Mouse (Mus musculus): ENCODE results near the gene Gm20388. TPM values are rescaled to one million over a fixed set of nuclear protein-coding genes. Genes with fewer than 3 reads are reported as not detected.

Gene Gm20388
- polyA plus RNA-seq, 1 experiment, result 28.1 TPM

- no peak overlapping the region for H3K27ac ChIP-seq (ENCODE audit: insufficient read depth, low read length)
- H3K4me1 ChIP-seq (ENCODE audit: control insufficient read depth, insufficient read depth, low read length), result no peaks in the 10 kb centered on the region
- peaks cover 31% of the 10 kb centered on the region for H3K36me3 ChIP-seq (ENCODE audit: control insufficient read depth, insufficient read depth, low read length, poor library complexity, severe bottlenecking)
- no peak overlapping the region for H3K4me3 ChIP-seq (ENCODE audit: low read depth, low read length)
- TF ChIP-seq CTCF (IDR thresholded peaks at IDR 0.05; ENCODE audit: low read depth, low read length), result no peak
- TF ChIP-seq POLR2A (IDR thresholded peaks at IDR 0.05; ENCODE audit: insufficient read depth, low read length), result no peak
- no peak for TF ChIP-seq EP300 (IDR thresholded peaks at IDR 0.05; ENCODE audit: insufficient read depth, low read depth, low read length)
- no peaks in the 10 kb centered on the region for H3K27me3 ChIP-seq (ENCODE audit: control insufficient read depth, insufficient read depth, low read length, poor library complexity, severe bottlenecking)
- H3K9ac ChIP-seq (ENCODE audit: low read depth, poor library complexity, severe bottlenecking), result no peak overlapping the region
- H3K9me3 ChIP-seq (replicated peaks; ENCODE audit: control insufficient read depth, insufficient read depth, low read length, poor library complexity, severe bottlenecking), result no peaks in the 10 kb centered on the region
Measured at GRCm38 (mm10) chr8:121796406-121796805, 1885.8 kb downstream of the Gm20388 start.

GRCm38 (mm10) chr8:121798401-121798800 is 1887.8 kb downstream of the Gm20388 start:
- no peaks in the 10 kb centered on the region for H3K27me3 ChIP-seq (ENCODE audit: control insufficient read depth, insufficient read depth, low read length, poor library complexity, severe bottlenecking)
- no peaks in the 10 kb centered on the region for H3K4me1 ChIP-seq (ENCODE audit: control insufficient read depth, insufficient read depth, low read length)
- H3K9me3 ChIP-seq (replicated peaks; ENCODE audit: control insufficient read depth, insufficient read depth, low read length, poor library complexity, severe bottlenecking), result no peaks in the 10 kb centered on the region
- H3K27ac ChIP-seq (ENCODE audit: insufficient read depth, low read length), result no peak overlapping the region
- H3K4me3 ChIP-seq (ENCODE audit: low read depth, low read length), result no peak overlapping the region
- no peak overlapping the region for H3K9ac ChIP-seq (ENCODE audit: low read depth, poor library complexity, severe bottlenecking)
- no peak for TF ChIP-seq POLR2A (IDR thresholded peaks at IDR 0.05; ENCODE audit: insufficient read depth, low read length)
- no peak for TF ChIP-seq CTCF (IDR thresholded peaks at IDR 0.05; ENCODE audit: low read depth, low read length)
- no peak for TF ChIP-seq EP300 (IDR thresholded peaks at IDR 0.05; ENCODE audit: insufficient read depth, low read depth, low read length)
- H3K36me3 ChIP-seq (ENCODE audit: control insufficient read depth, insufficient read depth, low read length, poor library complexity, severe bottlenecking), result peaks cover 38% of the 10 kb centered on the region

- H3K27ac ChIP-seq (ENCODE audit: insufficient read depth, low read length), result no peak overlapping the region
- H3K9me3 ChIP-seq (replicated peaks; ENCODE audit: control insufficient read depth, insufficient read depth, low read length, poor library complexity, severe bottlenecking), result no peaks in the 10 kb centered on the region
- no peaks in the 10 kb centered on the region for H3K27me3 ChIP-seq (ENCODE audit: control insufficient read depth, insufficient read depth, low read length, poor library complexity, severe bottlenecking)
- H3K36me3 ChIP-seq (ENCODE audit: control insufficient read depth, insufficient read depth, low read length, poor library complexity, severe bottlenecking), result peaks cover 45% of the 10 kb centered on the region
- no peak for TF ChIP-seq CTCF (IDR thresholded peaks at IDR 0.05; ENCODE audit: low read depth, low read length)
- no peak for TF ChIP-seq EP300 (IDR thresholded peaks at IDR 0.05; ENCODE audit: insufficient read depth, low read depth, low read length)
- no peak for TF ChIP-seq POLR2A (IDR thresholded peaks at IDR 0.05; ENCODE audit: insufficient read depth, low read length)
- H3K4me3 ChIP-seq (ENCODE audit: low read depth, low read length), result no peak overlapping the region
- H3K4me1 ChIP-seq (ENCODE audit: control insufficient read depth, insufficient read depth, low read length), result no peaks in the 10 kb centered on the region
- H3K9ac ChIP-seq (ENCODE audit: low read depth, poor library complexity, severe bottlenecking), result no peak overlapping the region
Measured at GRCm38 (mm10) chr8:121804829-121805228, 1894.2 kb downstream of the Gm20388 start.

- Histone ChIP-seq H3K36me3 (ENCODE audit: control insufficient read depth, insufficient read depth, low read length, poor library complexity, severe bottlenecking) (peaks cover 42% of the 10 kb centered on the region), H3K9me3 (replicated peaks; ENCODE audit: control insufficient read depth, insufficient read depth, low read length, poor library complexity, severe bottlenecking) (no peaks in the 10 kb centered on the region), H3K4me1 (ENCODE audit: control insufficient read depth, insufficient read depth, low read length) (no peaks in the 10 kb centered on the region), H3K27ac (ENCODE audit: insufficient read depth, low read length) (no peak overlapping the region), H3K27me3 (ENCODE audit: control insufficient read depth, insufficient read depth, low read length, poor library complexity, severe bottlenecking) (no peaks in the 10 kb centered on the region), H3K4me3 (ENCODE audit: low read depth, low read length) (no peak overlapping the region), H3K9ac (ENCODE audit: low read depth, poor library complexity, severe bottlenecking) (no peak overlapping the region)
- no peak for TF ChIP-seq POLR2A (IDR thresholded peaks at IDR 0.05; ENCODE audit: insufficient read depth, low read length)
- no peak for TF ChIP-seq CTCF (IDR thresholded peaks at IDR 0.05; ENCODE audit: low read depth, low read length)
- no peak for TF ChIP-seq EP300 (IDR thresholded peaks at IDR 0.05; ENCODE audit: insufficient read depth, low read depth, low read length)
Measured at GRCm38 (mm10) chr8:121806126-121806525, 1895.5 kb downstream of the Gm20388 start.

GRCm38 (mm10) chr8:121808032-121808431 is 1897.4 kb downstream of the Gm20388 start:
- no peaks in the 10 kb centered on the region for H3K4me1 ChIP-seq (ENCODE audit: control insufficient read depth, insufficient read depth, low read length)
- H3K27me3 ChIP-seq (ENCODE audit: control insufficient read depth, insufficient read depth, low read length, poor library complexity, severe bottlenecking), result no peaks in the 10 kb centered on the region
- peak; percentile 64 for TF ChIP-seq CTCF (IDR thresholded peaks at IDR 0.05; ENCODE audit: low read depth, low read length)
- TF ChIP-seq EP300 (IDR thresholded peaks at IDR 0.05; ENCODE audit: insufficient read depth, low read depth, low read length), result no peak
- H3K27ac ChIP-seq (ENCODE audit: insufficient read depth, low read length), result no peak overlapping the region
- H3K4me3 ChIP-seq (ENCODE audit: low read depth, low read length), result no peak overlapping the region
- H3K36me3 ChIP-seq (ENCODE audit: control insufficient read depth, insufficient read depth, low read length, poor library complexity, severe bottlenecking), result peaks cover 43% of the 10 kb centered on the region
- no peaks in the 10 kb centered on the region for H3K9me3 ChIP-seq (replicated peaks; ENCODE audit: control insufficient read depth, insufficient read depth, low read length, poor library complexity, severe bottlenecking)
- H3K9ac ChIP-seq (ENCODE audit: low read depth, poor library complexity, severe bottlenecking), result no peak overlapping the region

- peaks cover 41% of the 10 kb centered on the region for H3K36me3 ChIP-seq (ENCODE audit: control insufficient read depth, insufficient read depth, low read length, poor library complexity, severe bottlenecking)
- no peaks in the 10 kb centered on the region for H3K4me1 ChIP-seq (ENCODE audit: control insufficient read depth, insufficient read depth, low read length)
- TF ChIP-seq CTCF (IDR thresholded peaks at IDR 0.05; ENCODE audit: low read depth, low read length) (no peak), EP300 (IDR thresholded peaks at IDR 0.05; ENCODE audit: insufficient read depth, low read depth, low read length) (no peak), POLR2A (IDR thresholded peaks at IDR 0.05; ENCODE audit: insufficient read depth, low read length) (no peak)
- no peaks in the 10 kb centered on the region for H3K27me3 ChIP-seq (ENCODE audit: control insufficient read depth, insufficient read depth, low read length, poor library complexity, severe bottlenecking)
- H3K9ac ChIP-seq (ENCODE audit: low read depth, poor library complexity, severe bottlenecking), result no peak overlapping the region
- H3K9me3 ChIP-seq (replicated peaks; ENCODE audit: control insufficient read depth, insufficient read depth, low read length, poor library complexity, severe bottlenecking), result no peaks in the 10 kb centered on the region
- H3K27ac ChIP-seq (ENCODE audit: insufficient read depth, low read length), result no peak overlapping the region
- H3K4me3 ChIP-seq (ENCODE audit: low read depth, low read length), result no peak overlapping the region
Measured at GRCm38 (mm10) chr8:121809524-121810155, 1899.0 kb downstream of the Gm20388 start.

Data from ES-Bruce4 (cell line).